9 mouse cellular contexts compared by ENCODE assay signal in the genomic region with DNA sequence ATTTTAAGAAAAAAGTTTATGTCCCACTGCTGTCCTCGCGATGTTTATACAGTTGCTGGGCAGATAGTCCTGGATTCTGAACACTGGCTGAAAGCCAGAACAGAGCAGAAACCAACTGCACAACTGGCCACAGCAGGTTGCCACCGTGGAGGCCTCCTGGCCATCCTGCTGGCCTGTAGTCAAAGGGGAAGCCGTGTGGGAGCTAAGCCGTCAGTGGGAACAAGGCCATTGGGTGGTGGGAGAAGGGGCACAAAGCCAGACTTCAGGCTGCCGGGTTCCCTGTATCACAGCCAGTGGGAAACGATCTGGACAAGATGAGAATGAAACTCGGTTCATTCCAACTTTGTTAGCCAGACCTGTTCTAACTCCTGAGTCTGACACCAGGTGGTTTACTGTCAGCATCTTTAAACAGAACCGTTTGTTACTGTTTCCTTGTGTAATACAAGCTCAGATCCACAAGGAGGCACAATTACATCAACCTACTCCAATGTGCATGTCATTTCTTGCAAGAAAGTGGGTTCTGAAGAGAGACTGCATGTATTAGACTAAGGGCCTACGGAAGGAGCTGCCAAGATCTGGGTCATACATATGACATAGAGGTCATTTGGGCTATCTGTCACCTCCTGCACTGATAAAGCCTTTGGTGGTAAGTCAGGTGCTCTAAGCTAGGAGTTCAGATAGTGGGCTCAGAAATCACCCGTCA. TPM values are rescaled to one million over a fixed set of nuclear protein-coding genes. Genes with fewer than 3 reads are reported as not detected.
DNase-seq lines count a peak whose midpoint lies in the region; ATAC-seq and TF ChIP-seq lines count a peak whose summit lies in the region.
"Had no signal": no experiment of that assay in that cellular context is flagged by ENCODE, and none has a peak within 500 bp of the region (broad histone marks: within the 10 kb centered on the region; RNA-seq: fewer than 3 reads in every experiment).

No protein-coding gene starts in this region.

- H3K4me2 ChIP-seq in hindbrain, embryonic 12.5 days (replicated peaks) = 0 out of 2 replicates have a peak overlapping the region, but pooled peaks have one; percentile 21
- H3K4me2 ChIP-seq in midbrain, embryonic 13.5 days (replicated peaks) = no peak overlapping the region
- H3K4me2 ChIP-seq: limb, embryonic 12.5 days had no signal

- no peaks in the 10 kb centered on the region for H3K4me1 ChIP-seq in hindbrain, embryonic 12.5 days
- no peaks in the 10 kb centered on the region for H3K4me1 ChIP-seq in midbrain, embryonic 13.5 days (replicated peaks)
- H3K4me1 ChIP-seq in thymus, adult 2 months (replicated peaks; ENCODE audit: control insufficient read depth, insufficient read depth, low read length) = no peaks in the 10 kb centered on the region
- H3K4me1 ChIP-seq: limb, embryonic 12.5 days had no signal

- no peaks in the 10 kb centered on the region for H3K9me3 ChIP-seq in hindbrain, embryonic 12.5 days (replicated peaks)
- no peaks in the 10 kb centered on the region for H3K9me3 ChIP-seq in midbrain, embryonic 13.5 days
- H3K9me3 ChIP-seq: limb, embryonic 12.5 days had no signal

- peaks cover 2% of the 10 kb centered on the region; the same call in 1 of the 2 replicates for H3K27me3 ChIP-seq in hindbrain, embryonic 12.5 days
- no peaks in the 10 kb centered on the region; the same call in 1 of the 2 replicates for H3K27me3 ChIP-seq in midbrain, embryonic 13.5 days
- H3K27me3 ChIP-seq in thymus, adult 2 months (ENCODE audit: control insufficient read depth, insufficient read depth, low read length) = no peaks in the 10 kb centered on the region
- H3K27me3 ChIP-seq: limb, embryonic 12.5 days had no signal

- no peak; the same call in 1 of the 2 replicates for TF ChIP-seq CTCF in gastrocnemius, adult 2 months (IDR thresholded peaks at IDR 0.05)
- no peak for TF ChIP-seq CTCF in thymus, adult 2 months (IDR thresholded peaks at IDR 0.05; ENCODE audit: borderline replicate concordance, control insufficient read depth, extremely low read depth, insufficient read depth, low read length, poor library complexity)

- H3K9ac ChIP-seq in hindbrain, embryonic 12.5 days = no peak overlapping the region
- H3K9ac ChIP-seq in midbrain, embryonic 13.5 days (replicated peaks) = no peak overlapping the region
- H3K9ac ChIP-seq: limb, embryonic 12.5 days had no signal

- 53% methylated on average over 11 of the region's 11 CpGs for WGBS in hindbrain, embryonic 12.5 days
- WGBS in midbrain, embryonic 13.5 days = 57% methylated on average over 11 of the region's 11 CpGs
- 67% methylated on average over 11 of the region's 11 CpGs for WGBS in thymus, adult 2 months

- peak overlapping the region; percentile 43; the same call in 1 of the 2 replicates for H3K4me3 ChIP-seq in gastrocnemius, adult 2 months
- no peak overlapping the region for H3K4me3 ChIP-seq in hindbrain, embryonic 12.5 days
- no peak overlapping the region for H3K4me3 ChIP-seq in midbrain, embryonic 13.5 days (replicated peaks)
- no peak overlapping the region for H3K4me3 ChIP-seq in thymus, adult 2 months (ENCODE audit: control insufficient read depth, insufficient read depth, low read length)
- H3K4me3 ChIP-seq: limb, embryonic 12.5 days had no signal

- no peaks in the 10 kb centered on the region for H3K36me3 ChIP-seq in hindbrain, embryonic 12.5 days
- 0 out of 2 replicates have a peak, but pooled peaks cover 3% of the 10 kb centered on the region for H3K36me3 ChIP-seq in midbrain, embryonic 13.5 days
- no peaks in the 10 kb centered on the region for H3K36me3 ChIP-seq in thymus, adult 2 months (ENCODE audit: control insufficient read depth, insufficient read depth, low read length)
- H3K36me3 ChIP-seq: limb, embryonic 12.5 days had no signal

- no peak for DNase-seq in gastrocnemius, adult 2 months
- no peak for DNase-seq in gastrocnemius, adult 8-10 months (ENCODE audit: low spot score in 2 of 2)
- DNase-seq in thymus, postnatal 0 days (ENCODE audit: low spot score) = peak; percentile 42
- no peak for DNase-seq in thymus, postnatal 14 days
- DNase-seq in gastrocnemius, postnatal 14 days = no peak
- no peak for DNase-seq in thymus, adult 2 months

- H3K27ac ChIP-seq in gastrocnemius, adult 2 months = no peak overlapping the region
- H3K27ac ChIP-seq in hindbrain, embryonic 12.5 days = no peak overlapping the region
- no peak overlapping the region for H3K27ac ChIP-seq in midbrain, embryonic 13.5 days
- H3K27ac ChIP-seq in thymus, adult 2 months (ENCODE audit: control insufficient read depth, insufficient read depth, low read length) = no peak overlapping the region
- H3K27ac ChIP-seq: limb, embryonic 12.5 days had no signal

- intact Hi-C loops in gastrocnemius, adult 2 months (cut with DNase I) = loop anchor here (5.0 kb wide), 4 partner anchors 56 to 516 kb away; no protein-coding TSS in a partner anchor
- intact Hi-C loops in gastrocnemius, postnatal 14 days (cut with DNase I; ENCODE audit: low total_unique reads) = loop anchor here (10.0 kb wide), 1 partner anchor 193 kb away; no protein-coding TSS in a partner anchor

- no peak for TF ChIP-seq POLR2A in thymus, adult 2 months (IDR thresholded peaks at IDR 0.05; ENCODE audit: control insufficient read depth, extremely low read depth, insufficient read depth, low read length, poor library complexity)

- peak; percentile 35; the same call in 1 of the 2 replicates for ATAC-seq in hindbrain, embryonic 12.5 days (ENCODE audit: low FRiP score)
- peak; percentile 55; the same call in 1 of the 2 replicates for ATAC-seq in midbrain, embryonic 13.5 days

RNA-seq across cellular contexts. Expression of a gene that starts 19.7 kb away (rescaled TPM):
- under 1 TPM in 1 of 2 experiments, not detected in 1; 0.10 TPM for total RNA-seq in gastrocnemius, adult 2 months (2021)
- total RNA-seq in gastrocnemius, adult 8-10 months (2022) = under 1 TPM in 1 of 4 experiments, not detected in 3; 0.13 TPM
- polyA plus RNA-seq in thymus, postnatal 0 days (2015; fragmentation: Nextera tagmentation; extraction: Ambion mirVana) = 1.3 and 1.7 TPM in 2 replicates
- 2.7 and 3.2 TPM in 2 replicates for polyA plus RNA-seq in hindbrain, embryonic 12.5 days (2016; fragmentation: Nextera tagmentation; extraction: Ambion mirVana)
- polyA plus RNA-seq in midbrain, embryonic 13.5 days (2015; fragmentation: Nextera tagmentation; extraction: Ambion mirVana) = 3.2 and 4.2 TPM in 2 replicates
- total RNA-seq in gastrocnemius, postnatal 14 days (2021) = under 1 TPM in 1 of 2 experiments, not detected in 1; 0.06 TPM
- 0.14 and 0.18 TPM in 2 replicates for polyA plus RNA-seq in thymus, adult 2 months (2012; rRNA removed)

RNA-seq across cellular contexts. Expression of a gene that starts 52.5 kb away (rescaled TPM):
- total RNA-seq in gastrocnemius, adult 2 months (2021) = 1 to 10 TPM; 1.3 to 2.3 TPM
- 1 to 10 TPM; 1.1 to 3.2 (median 2.2) TPM for total RNA-seq in gastrocnemius, adult 8-10 months (2022)
- 0.75 and 1.3 TPM in 2 replicates for polyA plus RNA-seq in thymus, postnatal 0 days (2015; fragmentation: Nextera tagmentation; extraction: Ambion mirVana)
- polyA plus RNA-seq in hindbrain, embryonic 12.5 days (2016; fragmentation: Nextera tagmentation; extraction: Ambion mirVana) = 892 and 927 TPM in 2 replicates
- 1,917 and 2,038 TPM in 2 replicates for polyA plus RNA-seq in midbrain, embryonic 13.5 days (2015; fragmentation: Nextera tagmentation; extraction: Ambion mirVana)
- total RNA-seq in gastrocnemius, postnatal 14 days (2021) = 1 to 10 TPM; 3.3 to 4.6 TPM
- polyA plus RNA-seq in thymus, adult 2 months (2012; rRNA removed) = 1.6 and 1.9 TPM in 2 replicates

Comparison
In these comparisons a context has a peak if more than half of its experiments do, and no peak if none do; other contexts are left out.
1. RNA of a gene that starts 52.5 kb away (polyA plus RNA-seq): 1,917 to 2,038 TPM in midbrain, embryonic 13.5 days and 892 to 927 TPM in hindbrain, embryonic 12.5 days; 1.6 to 1.9 TPM in thymus, adult 2 months and 0.75 to 1.3 TPM in thymus, postnatal 0 days; every median in the first group is over 100 times any median in the second.